Mouse (Mus musculus) heart, postnatal 0 days (tissue): ENCODE measurements at regions not wholly inside any gene's neighbourhood (a gene's known extent, or its start where the extent isn't known, plus 50 kb on each side); places are given as distances from the start of the nearest gene placed in this dataset.

Source experiments
- CTCF ChIP-seq: IDR thresholded peaks from 2 replicates; pipeline ENCODE4 v1.5.1; 2016; ENCODE audit warnings: antibody characterized with exemption, control low read depth, low read depth
- EP300 ChIP-seq: IDR thresholded peaks from 2 replicates; pipeline ENCODE4 v1.6.1; 2016; ENCODE audit warnings: antibody characterized with exemption, low read depth

- TF ChIP-seq CTCF (no peak), EP300 (no peak)
Measured at GRCm38 (mm10) chr3:151351481-151352090, 86.1 kb upstream of the Adgrl4 start.
